Mouse (Mus musculus): ENCODE measurements at regions not wholly inside any gene's neighbourhood (a gene's known extent, or its start where the extent isn't known, plus 50 kb on each side); places are given as distances from the start of the nearest gene placed in this dataset.

GRCm38 (mm10) chr5:46203744-46204143, 346.3 kb upstream of the Lcorl start:
- DNase-seq (ENCODE audit: low read depth, low spot score), result no peak
- TF ChIP-seq NELFE (IDR thresholded peaks at IDR 0.05; ENCODE audit: low read depth, low read length) (no peak), USF1 (IDR thresholded peaks at IDR 0.05; ENCODE audit: low read depth, low read length) (no peak), CHD2 (IDR thresholded peaks at IDR 0.05; ENCODE audit: low read length) (no peak), CTCF (IDR thresholded peaks at IDR 0.05 in 2 of 3, conservative IDR thresholded peaks at IDR 0.05 in 1 of 3; ENCODE audit: control insufficient read depth in 1 of 3, insufficient read depth in 1 of 3, low read depth in 2 of 3, low read length in 3 of 3, poor library complexity in 1 of 3, severe bottlenecking in 1 of 3) (no peak)
- H3K36me3 ChIP-seq (ENCODE audit: control insufficient read depth in 1 of 2, insufficient read depth in 2 of 2, low read length in 2 of 2), result no peaks in the 10 kb centered on the region
- H3K79me2 ChIP-seq (ENCODE audit: control insufficient read depth, insufficient read depth, low read length, poor library complexity), result no peaks in the 10 kb centered on the region
- no peak overlapping the region for H3K27ac ChIP-seq (ENCODE audit: control insufficient read depth, low read depth, low read length)
- no peaks in the 10 kb centered on the region; a peak in 1 of 4 replicates for H3K4me1 ChIP-seq (ENCODE audit: control insufficient read depth in 1 of 2, insufficient read depth in 2 of 2, low read length in 2 of 2)
- H3K9me3 ChIP-seq (replicated peaks; ENCODE audit: insufficient read depth, low read length), result no peaks in the 10 kb centered on the region
- no peak overlapping the region for H3K9ac ChIP-seq (ENCODE audit: control insufficient read depth, low read depth, low read length, poor library complexity, severe bottlenecking)
- no peak overlapping the region for H3K4me3 ChIP-seq (ENCODE audit: control insufficient read depth in 1 of 2, insufficient read depth in 1 of 2, low read depth in 2 of 2, low read length in 2 of 2)
- no peaks in the 10 kb centered on the region for H3K27me3 ChIP-seq (ENCODE audit: control insufficient read depth in 1 of 2, insufficient read depth in 2 of 2, low read length in 2 of 2)

- H3K27me3 ChIP-seq (ENCODE audit: control insufficient read depth in 1 of 2, insufficient read depth in 2 of 2, low read length in 2 of 2), result no peaks in the 10 kb centered on the region
- no peaks in the 10 kb centered on the region for H3K36me3 ChIP-seq (ENCODE audit: control insufficient read depth in 1 of 2, insufficient read depth in 2 of 2, low read length in 2 of 2)
- H3K9ac ChIP-seq (ENCODE audit: control insufficient read depth, low read depth, low read length, poor library complexity, severe bottlenecking), result no peak overlapping the region
- H3K4me1 ChIP-seq (ENCODE audit: control insufficient read depth in 1 of 2, insufficient read depth in 2 of 2, low read length in 2 of 2), result no peaks in the 10 kb centered on the region; a peak in 1 of 4 replicates
- no peaks in the 10 kb centered on the region for H3K9me3 ChIP-seq (replicated peaks; ENCODE audit: insufficient read depth, low read length)
- no peaks in the 10 kb centered on the region for H3K79me2 ChIP-seq (ENCODE audit: control insufficient read depth, insufficient read depth, low read length, poor library complexity)
- no peak for DNase-seq (ENCODE audit: low read depth, low spot score)
- TF ChIP-seq ETS1 (IDR thresholded peaks at IDR 0.05; ENCODE audit: low read depth, low read length), result no peak
- TF ChIP-seq ZKSCAN1 (IDR thresholded peaks at IDR 0.05; ENCODE audit: low read depth, low read length), result no peak
- no peak for TF ChIP-seq TCF12 (IDR thresholded peaks at IDR 0.05; ENCODE audit: low read depth, low read length)
- no peak for TF ChIP-seq MAFK (IDR thresholded peaks at IDR 0.05; ENCODE audit: borderline replicate concordance, low read depth, low read length)
- TF ChIP-seq CTCF (IDR thresholded peaks at IDR 0.05 in 2 of 3, conservative IDR thresholded peaks at IDR 0.05 in 1 of 3; ENCODE audit: control insufficient read depth in 1 of 3, insufficient read depth in 1 of 3, low read depth in 2 of 3, low read length in 3 of 3, poor library complexity in 1 of 3, severe bottlenecking in 1 of 3), result no peak
- TF ChIP-seq POLR2A (IDR thresholded peaks at IDR 0.05; ENCODE audit: control insufficient read depth in 1 of 2, insufficient read depth in 1 of 2, low read depth in 1 of 2, low read length in 2 of 2, poor library complexity in 1 of 2), result no peak
- no peak for TF ChIP-seq UBTF (IDR thresholded peaks at IDR 0.05; ENCODE audit: borderline replicate concordance, insufficient read depth, low read depth, low read length)
- no peak for TF ChIP-seq TAL1 (IDR thresholded peaks at IDR 0.05; ENCODE audit: low read length)
- TF ChIP-seq BHLHE40 (IDR thresholded peaks at IDR 0.05; ENCODE audit: borderline replicate concordance, low read depth, low read length), result no peak
- TF ChIP-seq JUND (IDR thresholded peaks at IDR 0.05; ENCODE audit: low read depth, low read length), result no peak
- no peak for TF ChIP-seq ZNF384 (IDR thresholded peaks at IDR 0.05; ENCODE audit: low read depth, low read length)
- TF ChIP-seq TBP (IDR thresholded peaks at IDR 0.05; ENCODE audit: low read depth, low read length), result no peak
- no peak for TF ChIP-seq RAD21 (IDR thresholded peaks at IDR 0.05; ENCODE audit: low read depth, low read length)
- TF ChIP-seq E2F4 (IDR thresholded peaks at IDR 0.05; ENCODE audit: borderline replicate concordance, low read depth, low read length), result no peak
- TF ChIP-seq ZC3H11A (IDR thresholded peaks at IDR 0.05; ENCODE audit: low read depth, low read length), result no peak
- no peak for TF ChIP-seq USF1 (IDR thresholded peaks at IDR 0.05; ENCODE audit: low read depth, low read length)
- TF ChIP-seq SMC3 (IDR thresholded peaks at IDR 0.05; ENCODE audit: low read depth, low read length), result no peak
- TF ChIP-seq CHD1 (IDR thresholded peaks at IDR 0.05; ENCODE audit: low read depth, low read length), result no peak
- no peak for TF ChIP-seq KAT2A (conservative IDR thresholded peaks at IDR 0.05; ENCODE audit: low read depth, low read length)
- no peak for TF ChIP-seq SIN3A (IDR thresholded peaks at IDR 0.05; ENCODE audit: low read length)
- H3K4me3 ChIP-seq (ENCODE audit: control insufficient read depth in 1 of 2, insufficient read depth in 1 of 2, low read depth in 2 of 2, low read length in 2 of 2), result no peak overlapping the region
- no peak overlapping the region for H3K27ac ChIP-seq (ENCODE audit: control insufficient read depth, low read depth, low read length)
Measured at GRCm38 (mm10) chr5:46202457-46202772, 345.0 kb upstream of the Lcorl start.
